In the genomic region with DNA sequence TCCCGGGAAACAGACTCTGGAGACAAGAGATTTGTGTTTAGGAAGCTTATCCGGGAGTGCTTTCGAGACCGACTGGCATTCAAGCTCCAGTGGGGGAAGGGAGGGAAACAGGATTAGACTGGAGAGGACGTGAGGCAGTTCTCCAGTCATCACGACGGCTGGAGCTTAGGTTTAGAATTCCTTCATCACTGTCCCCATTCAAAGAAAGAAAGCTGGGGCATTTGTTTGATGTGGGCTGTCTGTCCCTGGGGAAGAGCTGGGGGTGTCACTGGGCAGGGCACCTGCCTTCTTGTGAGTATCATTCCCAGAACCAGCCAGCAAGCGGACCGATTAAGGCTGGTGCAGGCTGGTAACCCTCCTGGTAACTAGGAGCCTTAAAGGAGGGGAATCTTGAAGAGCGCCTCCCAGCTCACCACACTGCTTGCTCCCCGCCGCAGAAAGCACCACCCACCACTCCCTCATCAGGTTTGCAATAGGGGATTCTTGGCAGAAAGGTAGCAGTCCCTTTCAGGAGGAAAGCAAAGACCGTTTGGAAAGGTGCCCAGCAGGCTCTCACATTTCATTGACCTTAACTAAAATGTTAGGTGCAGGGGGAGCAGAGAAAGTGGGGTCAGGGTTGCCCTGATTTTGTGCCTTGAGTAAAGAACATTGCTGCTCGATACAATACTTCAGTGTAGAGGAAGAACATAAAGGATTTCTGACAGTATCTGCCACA, we compare ENCODE assay signal across 9 mouse cellular contexts. TPM values are rescaled to one million over a fixed set of nuclear protein-coding genes. Genes with fewer than 3 reads are reported as not detected.
DNase-seq lines count a peak whose midpoint lies in the region; ATAC-seq lines count a peak whose summit lies in the region.
"Had no signal": no experiment of that assay in that cellular context is flagged by ENCODE, and none has a peak within 500 bp of the region (broad histone marks: within the 10 kb centered on the region; RNA-seq: fewer than 3 reads in every experiment).

No protein-coding gene starts in this region.

- ATAC-seq in forebrain, embryonic 16.5 days: peak; percentile 76
- ATAC-seq in intestine, embryonic 14.5 days (replicated peaks; ENCODE audit: low FRiP score, low TSS enrichment, low read depth): no peak
- peak; percentile 37; the same call in 1 of the 2 replicates for ATAC-seq in midbrain, embryonic 14.5 days (ENCODE audit: low FRiP score, low TSS enrichment)
- ATAC-seq in erythroid progenitor cell, adult 5-6 weeks (replicated peaks; ENCODE audit: low FRiP score, poor library complexity, severe bottlenecking): no peak
- no peak for ATAC-seq in megakaryocyte progenitor cell, adult 5-6 weeks (replicated peaks; ENCODE audit: poor library complexity)

- peak overlapping the region; percentile 17; the same call in 1 of the 2 replicates for H3K4me3 ChIP-seq in forebrain, embryonic 16.5 days (replicated peaks; ENCODE audit: low read length)
- no peak overlapping the region for H3K4me3 ChIP-seq in intestine, embryonic 14.5 days (ENCODE audit: low read depth, low read length)
- H3K4me3 ChIP-seq in limb, embryonic 10.5 days: peak overlapping the region; percentile 13; the same call in 1 of the 2 replicates
- H3K4me3 ChIP-seq in midbrain, embryonic 14.5 days (replicated peaks; ENCODE audit: low read depth, low read length): 0 out of 2 replicates have a peak overlapping the region, but pooled peaks have one; percentile 3

- H3K9ac ChIP-seq in forebrain, embryonic 16.5 days (replicated peaks; ENCODE audit: low read depth, low read length): peak overlapping the region; percentile 35
- 0 out of 2 replicates have a peak overlapping the region, but pooled peaks have one; percentile 3 for H3K9ac ChIP-seq in intestine, embryonic 14.5 days (ENCODE audit: low read length)
- 0 out of 2 replicates have a peak overlapping the region, but pooled peaks have one; percentile 16 for H3K9ac ChIP-seq in midbrain, embryonic 14.5 days (replicated peaks; ENCODE audit: low read length)

- DNase-seq in ovary, postnatal 36 days (ENCODE audit: low spot score): peak; percentile 8
- no peak for DNase-seq in ovary, adult 18-20 months (ENCODE audit: low spot score)
- no peak for DNase-seq in intestine, embryonic 14.5 days (ENCODE audit: low spot score)
- no peak for DNase-seq in limb, embryonic 10.5 days (ENCODE audit: low spot score)
- DNase-seq in midbrain, embryonic 14.5 days: peak; percentile 77

- WGBS in forebrain, embryonic 16.5 days: 20% methylated on average over 14 of the region's 14 CpGs
- WGBS in intestine, embryonic 14.5 days: 14% methylated on average over 14 of the region's 14 CpGs
- WGBS in limb, embryonic 10.5 days: 19% methylated on average over 14 of the region's 14 CpGs
- 20% methylated on average over 14 of the region's 14 CpGs for WGBS in midbrain, embryonic 14.5 days

- peak overlapping the region; percentile 49 for H3K4me2 ChIP-seq in forebrain, embryonic 16.5 days (ENCODE audit: low read length)
- H3K4me2 ChIP-seq in intestine, embryonic 14.5 days (ENCODE audit: low read length): peak overlapping the region; percentile 32
- peak overlapping the region; percentile 46 for H3K4me2 ChIP-seq in midbrain, embryonic 14.5 days (ENCODE audit: low read length)

- H3K27me3 ChIP-seq in forebrain, embryonic 16.5 days (replicated peaks; ENCODE audit: control insufficient read depth, insufficient read depth, low read length): no peaks in the 10 kb centered on the region
- H3K27me3 ChIP-seq in intestine, embryonic 14.5 days (replicated peaks; ENCODE audit: control insufficient read depth, insufficient read depth, low read length): 0 out of 2 replicates have a peak, but pooled peaks cover 4% of the 10 kb centered on the region
- peaks cover 50% of the 10 kb centered on the region for H3K27me3 ChIP-seq in limb, embryonic 10.5 days (ENCODE audit: low read depth, poor library complexity, severe bottlenecking)
- no peaks in the 10 kb centered on the region for H3K27me3 ChIP-seq in midbrain, embryonic 14.5 days (ENCODE audit: control insufficient read depth, insufficient read depth, low read length)

- no peaks in the 10 kb centered on the region for H3K36me3 ChIP-seq in forebrain, embryonic 16.5 days (ENCODE audit: control insufficient read depth, insufficient read depth)
- no peaks in the 10 kb centered on the region for H3K36me3 ChIP-seq in intestine, embryonic 14.5 days (ENCODE audit: control insufficient read depth, insufficient read depth, low read length)
- H3K36me3 ChIP-seq in limb, embryonic 10.5 days: no peaks in the 10 kb centered on the region
- H3K36me3 ChIP-seq in midbrain, embryonic 14.5 days (ENCODE audit: control insufficient read depth, insufficient read depth, low read length): no peaks in the 10 kb centered on the region

- no peaks in the 10 kb centered on the region for H3K9me3 ChIP-seq in forebrain, embryonic 16.5 days (ENCODE audit: control insufficient read depth, low read length)
- no peaks in the 10 kb centered on the region for H3K9me3 ChIP-seq in intestine, embryonic 14.5 days (ENCODE audit: control insufficient read depth, low read length)
- no peaks in the 10 kb centered on the region for H3K9me3 ChIP-seq in limb, embryonic 10.5 days (replicated peaks)
- no peaks in the 10 kb centered on the region for H3K9me3 ChIP-seq in midbrain, embryonic 14.5 days (ENCODE audit: control insufficient read depth, low read length)

- peak overlapping the region; percentile 37 for H3K27ac ChIP-seq in forebrain, embryonic 16.5 days (ENCODE audit: low read length)
- H3K27ac ChIP-seq in intestine, embryonic 14.5 days (ENCODE audit: low read depth): no peak overlapping the region
- H3K27ac ChIP-seq in limb, embryonic 10.5 days: peak overlapping the region; percentile 56; the same call in 1 of the 2 replicates
- peak overlapping the region; percentile 82 for H3K27ac ChIP-seq in midbrain, embryonic 14.5 days (replicated peaks; ENCODE audit: low read depth, low read length)
- H3K27ac ChIP-seq: macrophage had no signal

- H3K4me1 ChIP-seq in forebrain, embryonic 16.5 days (replicated peaks; ENCODE audit: control insufficient read depth, insufficient read depth, low read length): peaks cover 7% of the 10 kb centered on the region
- no peaks in the 10 kb centered on the region for H3K4me1 ChIP-seq in intestine, embryonic 14.5 days (replicated peaks; ENCODE audit: control insufficient read depth, insufficient read depth, low read length)
- peaks cover 5% of the 10 kb centered on the region for H3K4me1 ChIP-seq in limb, embryonic 10.5 days
- no peaks in the 10 kb centered on the region for H3K4me1 ChIP-seq in midbrain, embryonic 14.5 days (ENCODE audit: control insufficient read depth, insufficient read depth, low read length)

RNA-seq across cellular contexts. Expression of a gene that starts 23.5 kb away (rescaled TPM):
- 43.0 and 52.3 TPM in 2 replicates for polyA plus RNA-seq in forebrain, embryonic 16.5 days (2015; fragmentation: Nextera tagmentation; extraction: Ambion mirVana)
- polyA plus RNA-seq in intestine, embryonic 14.5 days (2014; fragmentation: Nextera tagmentation; extraction: Ambion mirVana): 45.5 and 46.1 TPM in 2 replicates
- 33.3 and 35.2 TPM in 2 replicates for polyA plus RNA-seq in limb, embryonic 10.5 days (2016; fragmentation: Nextera tagmentation; extraction: Ambion mirVana)
- polyA plus RNA-seq in midbrain, embryonic 14.5 days (2014; fragmentation: Nextera tagmentation; extraction: Ambion mirVana): 89.4 and 119 TPM in 2 replicates
- 106 and 107 TPM in 2 replicates for total RNA-seq in erythroid progenitor cell, adult 5-6 weeks (2015; ENCODE audit: low replicate concordance)
- 130 and 139 TPM in 2 replicates for total RNA-seq in erythroid progenitor cell, adult 5-6 weeks (2017; ENCODE audit: low replicate concordance)
- total RNA-seq in megakaryocyte progenitor cell, adult 5-6 weeks (2015): 133 and 134 TPM in 2 replicates
- total RNA-seq in megakaryocyte progenitor cell, adult 5-6 weeks (2017): 107 and 135 TPM in 2 replicates

Comparison
In these comparisons a context has a peak if more than half of its experiments do, and no peak if none do; other contexts are left out.
1. DNase-seq: peak in ovary, postnatal 36 days (single experiment) and midbrain, embryonic 14.5 days (single experiment); none in ovary, adult 18-20 months (single experiment), intestine, embryonic 14.5 days (single experiment) and limb, embryonic 10.5 days (single experiment).
2. ATAC-seq: peak in forebrain, embryonic 16.5 days (single experiment) and midbrain, embryonic 14.5 days (single experiment); none in intestine, embryonic 14.5 days (single experiment), erythroid progenitor cell, adult 5-6 weeks (single experiment) and megakaryocyte progenitor cell, adult 5-6 weeks (single experiment).
3. Peak in every context shown above with its lines, with median percentiles within 50 percentile points of each other: H3K4me2 ChIP-seq and H3K9ac ChIP-seq.